Mouse (Mus musculus): ENCODE results near the gene Eddm3b. TPM values are rescaled to one million over a fixed set of nuclear protein-coding genes. Genes with fewer than 3 reads are reported as not detected.

Eddm3b gene
- polyA plus RNA-seq, 1 experiment from 2014 or later: 2.1 TPM

- Histone ChIP-seq H3K9ac (no peak overlapping the region), H3K36me3 (no peaks in the 10 kb centered on the region), H3K9me3 (replicated peaks) (no peaks in the 10 kb centered on the region), H3K27ac (no peak overlapping the region), H3K4me2 (no peak overlapping the region), H3K4me3 (replicated peaks) (no peak overlapping the region), H3K27me3 (no peaks in the 10 kb centered on the region), H3K4me1 (no peaks in the 10 kb centered on the region)
- WGBS: 86% methylated on average over 9 of the region's 9 CpGs
- ATAC-seq (replicated peaks; ENCODE audit: low FRiP score): no peak
Measured at GRCm38 (mm10) chr14:51128775-51129623, 14.8 kb downstream of the Eddm3b start.

- 68% methylated on average over 4 of the region's 4 CpGs for WGBS
- Histone ChIP-seq H3K4me2 (no peak overlapping the region), H3K27me3 (no peaks in the 10 kb centered on the region), H3K36me3 (no peaks in the 10 kb centered on the region), H3K9ac (no peak overlapping the region), H3K4me3 (replicated peaks) (no peak overlapping the region), H3K27ac (no peak overlapping the region), H3K9me3 (replicated peaks) (no peaks in the 10 kb centered on the region), H3K4me1 (no peaks in the 10 kb centered on the region)
- ATAC-seq (replicated peaks; ENCODE audit: low FRiP score): no peak
Measured at GRCm38 (mm10) chr14:51129624-51129975, 15.4 kb downstream of the Eddm3b start.

- Histone ChIP-seq H3K4me2 (no peak overlapping the region), H3K4me3 (replicated peaks) (no peak overlapping the region), H3K9ac (no peak overlapping the region), H3K27ac (no peak overlapping the region), H3K36me3 (no peaks in the 10 kb centered on the region), H3K4me1 (no peaks in the 10 kb centered on the region), H3K9me3 (replicated peaks) (no peaks in the 10 kb centered on the region), H3K27me3 (no peaks in the 10 kb centered on the region)
- 91% methylated on average over 9 of the region's 9 CpGs for WGBS
- ATAC-seq (replicated peaks; ENCODE audit: low FRiP score): no peak; the same call in 1 of the 2 replicates
Measured at GRCm38 (mm10) chr14:51130315-51130940, 16.2 kb downstream of the Eddm3b start.

GRCm38 (mm10) chr14:51131086-51131815, 17.0 kb downstream of the Eddm3b start:
- Histone ChIP-seq H3K4me1 (no peaks in the 10 kb centered on the region), H3K4me2 (no peak overlapping the region), H3K27ac (no peak overlapping the region), H3K9ac (no peak overlapping the region), H3K27me3 (no peaks in the 10 kb centered on the region), H3K36me3 (no peaks in the 10 kb centered on the region), H3K4me3 (replicated peaks) (no peak overlapping the region), H3K9me3 (replicated peaks) (no peaks in the 10 kb centered on the region)
- no peak for ATAC-seq (replicated peaks; ENCODE audit: low FRiP score)
- WGBS: 81% methylated on average over 7 of the region's 7 CpGs

- H3K4me2 ChIP-seq: no peak overlapping the region
- no peak overlapping the region for H3K4me3 ChIP-seq (replicated peaks)
- WGBS: 96% methylated on average over 4 of the region's 4 CpGs
- H3K27ac ChIP-seq: no peak overlapping the region
- H3K4me1 ChIP-seq: no peaks in the 10 kb centered on the region
- no peak overlapping the region for H3K9ac ChIP-seq
- H3K9me3 ChIP-seq (replicated peaks): no peaks in the 10 kb centered on the region
- ATAC-seq (replicated peaks; ENCODE audit: low FRiP score): no peak
- H3K27me3 ChIP-seq: no peaks in the 10 kb centered on the region
- H3K36me3 ChIP-seq: no peaks in the 10 kb centered on the region
Measured at GRCm38 (mm10) chr14:51132372-51132771, 18.1 kb downstream of the Eddm3b start.

GRCm38 (mm10) chr14:51140342-51140741, 26.1 kb downstream of the Eddm3b start:
- no peak overlapping the region for H3K4me3 ChIP-seq (replicated peaks)
- no peak for ATAC-seq (replicated peaks; ENCODE audit: low FRiP score)
- no peak overlapping the region for H3K9ac ChIP-seq
- H3K27ac ChIP-seq: no peak overlapping the region
- no peaks in the 10 kb centered on the region for H3K36me3 ChIP-seq
- H3K4me2 ChIP-seq: no peak overlapping the region
- 82% methylated on average over 2 of the region's 2 CpGs for WGBS
- no peaks in the 10 kb centered on the region for H3K4me1 ChIP-seq
- H3K27me3 ChIP-seq: no peaks in the 10 kb centered on the region
- H3K9me3 ChIP-seq (replicated peaks): no peaks in the 10 kb centered on the region

- Histone ChIP-seq H3K9ac (no peak overlapping the region), H3K27me3 (no peaks in the 10 kb centered on the region), H3K27ac (no peak overlapping the region), H3K4me2 (no peak overlapping the region), H3K36me3 (no peaks in the 10 kb centered on the region), H3K4me1 (no peaks in the 10 kb centered on the region), H3K9me3 (replicated peaks) (no peaks in the 10 kb centered on the region), H3K4me3 (replicated peaks) (no peak overlapping the region)
- no peak for ATAC-seq (replicated peaks; ENCODE audit: low FRiP score)
- WGBS: 90% methylated on average over 4 of the region's 4 CpGs
Measured at GRCm38 (mm10) chr14:51142119-51142518, 27.9 kb downstream of the Eddm3b start.

GRCm38 (mm10) chr14:51142568-51142967, 28.3 kb downstream of the Eddm3b start:
- Histone ChIP-seq H3K4me2 (no peak overlapping the region), H3K4me3 (replicated peaks) (no peak overlapping the region), H3K4me1 (no peaks in the 10 kb centered on the region), H3K27ac (no peak overlapping the region), H3K9me3 (replicated peaks) (no peaks in the 10 kb centered on the region), H3K9ac (no peak overlapping the region), H3K27me3 (no peaks in the 10 kb centered on the region), H3K36me3 (no peaks in the 10 kb centered on the region)
- no peak for ATAC-seq (replicated peaks; ENCODE audit: low FRiP score)
- 82% methylated on average over 3 of the region's 3 CpGs for WGBS

GRCm38 (mm10) chr14:51143287-51143686, 29.1 kb downstream of the Eddm3b start:
- H3K36me3 ChIP-seq: no peaks in the 10 kb centered on the region
- no peak overlapping the region for H3K4me2 ChIP-seq
- H3K9me3 ChIP-seq (replicated peaks): no peaks in the 10 kb centered on the region
- no peaks in the 10 kb centered on the region for H3K4me1 ChIP-seq
- no peak for ATAC-seq (replicated peaks; ENCODE audit: low FRiP score)
- 67% methylated on average over 4 of the region's 4 CpGs for WGBS
- H3K27me3 ChIP-seq: no peaks in the 10 kb centered on the region
- H3K27ac ChIP-seq: no peak overlapping the region
- no peak overlapping the region for H3K9ac ChIP-seq
- H3K4me3 ChIP-seq (replicated peaks): no peak overlapping the region

- Histone ChIP-seq H3K9ac (no peak overlapping the region), H3K4me3 (replicated peaks) (no peak overlapping the region), H3K4me1 (no peaks in the 10 kb centered on the region), H3K4me2 (no peak overlapping the region), H3K9me3 (replicated peaks) (no peaks in the 10 kb centered on the region), H3K27me3 (no peaks in the 10 kb centered on the region), H3K27ac (no peak overlapping the region), H3K36me3 (no peaks in the 10 kb centered on the region)
- ATAC-seq (replicated peaks; ENCODE audit: low FRiP score): no peak
- WGBS: 69% methylated on average over 2 of the region's 2 CpGs
Measured at GRCm38 (mm10) chr14:51143937-51144336, 29.7 kb downstream of the Eddm3b start.

GRCm38 (mm10) chr14:51144451-51144850, 30.2 kb downstream of the Eddm3b start:
- 95% methylated on average over 4 of the region's 4 CpGs for WGBS
- no peak overlapping the region for H3K4me2 ChIP-seq
- H3K36me3 ChIP-seq: no peaks in the 10 kb centered on the region
- no peak overlapping the region for H3K27ac ChIP-seq
- H3K9ac ChIP-seq: no peak overlapping the region
- no peaks in the 10 kb centered on the region for H3K27me3 ChIP-seq
- no peak for ATAC-seq (replicated peaks; ENCODE audit: low FRiP score)
- H3K4me1 ChIP-seq: no peaks in the 10 kb centered on the region
- H3K9me3 ChIP-seq (replicated peaks): no peaks in the 10 kb centered on the region
- no peak overlapping the region for H3K4me3 ChIP-seq (replicated peaks)

- Histone ChIP-seq H3K36me3 (no peaks in the 10 kb centered on the region), H3K9ac (no peak overlapping the region), H3K9me3 (replicated peaks) (no peaks in the 10 kb centered on the region), H3K27ac (no peak overlapping the region), H3K4me3 (replicated peaks) (no peak overlapping the region), H3K4me1 (no peaks in the 10 kb centered on the region), H3K4me2 (no peak overlapping the region), H3K27me3 (no peaks in the 10 kb centered on the region)
- WGBS: 71% methylated on average over 6 of the region's 6 CpGs
- no peak for ATAC-seq (replicated peaks; ENCODE audit: low FRiP score)
Measured at GRCm38 (mm10) chr14:51145521-51145920, 31.3 kb downstream of the Eddm3b start.
